Mouse (Mus musculus): ENCODE measurements around the gene Rps15. TPM values are rescaled to one million over a fixed set of nuclear protein-coding genes. Genes with fewer than 3 reads are reported as not detected.
A peak's percentile ranks its signal among the peaks of the same experiment; 100 is the strongest.
"Not testable (repeated sequence)": the region's sequence is repeated elsewhere in the genome, so short reads cannot be mapped to it uniquely, and the experiment has no call there.

Gene Rps15
- polyA plus RNA-seq (2015; fragmentation: Nextera tagmentation; extraction: Ambion mirVana): 908 and 936 TPM in 2 replicates

GRCm38 (mm10) chr10:80292251-80293146, at the start of gene Rps15:
TSS of gene Rps15 (plus strand) at chr10:80292453.
- peak within 1 kb of the TSS; percentile 99 for H3K4me3 ChIP-seq
- H3K27me3 ChIP-seq: peaks cover 10% of the 10 kb centered on the region
- peak within 1 kb of the TSS; percentile 100 for H3K9ac ChIP-seq
- ATAC-seq (ENCODE audit: low FRiP score, low read depth): peak; percentile 84
- under 1% methylated on average over 72 of the region's 72 CpGs for WGBS
- H3K27ac ChIP-seq: peak within 1 kb of the TSS; percentile 95
- peaks cover 39% of the 10 kb centered on the region for H3K36me3 ChIP-seq
- H3K4me1 ChIP-seq: peaks cover 39% of the 10 kb centered on the region
- H3K4me2 ChIP-seq (replicated peaks): peak within 1 kb of the TSS; percentile 99
- H3K9me3 ChIP-seq: no peaks in the 10 kb centered on the region

GRCm38 (mm10) chr10:80242607-80243006, 49.6 kb upstream of the Rps15 start:
- Histone ChIP-seq H3K27ac (no peak overlapping the region), H3K4me3 (no peak overlapping the region), H3K4me1 (peaks cover 4% of the 10 kb centered on the region), H3K36me3 (peaks cover 71% of the 10 kb centered on the region), H3K9me3 (no peaks in the 10 kb centered on the region), H3K27me3 (no peaks in the 10 kb centered on the region), H3K9ac (no peak overlapping the region), H3K4me2 (replicated peaks) (no peak overlapping the region)
- WGBS: 89% methylated on average over 3 of the region's 3 CpGs
- ATAC-seq (ENCODE audit: low FRiP score, low read depth): no peak

- WGBS: 35% methylated on average over 5 of the region's 5 CpGs
- H3K9me3 ChIP-seq: no peaks in the 10 kb centered on the region
- no peaks in the 10 kb centered on the region for H3K27me3 ChIP-seq
- no peak overlapping the region for H3K9ac ChIP-seq
- H3K27ac ChIP-seq: peak overlapping the region; percentile 44; the same call in 1 of the 2 replicates
- peaks cover 12% of the 10 kb centered on the region for H3K4me1 ChIP-seq
- H3K4me2 ChIP-seq (replicated peaks): no peak overlapping the region
- no peak for ATAC-seq (ENCODE audit: low FRiP score, low read depth)
- H3K4me3 ChIP-seq: no peak overlapping the region
- peaks cover 48% of the 10 kb centered on the region for H3K36me3 ChIP-seq
These were observed 47.4 kb upstream of the Rps15 start for GRCm38 (mm10) chr10:80244791-80245399.

GRCm38 (mm10) chr10:80245600-80245999, 46.7 kb upstream of the Rps15 start:
- Histone ChIP-seq H3K9ac (no peak overlapping the region), H3K9me3 (no peaks in the 10 kb centered on the region), H3K36me3 (peaks cover 41% of the 10 kb centered on the region), H3K4me1 (peaks cover 19% of the 10 kb centered on the region), H3K27ac (peak overlapping the region; percentile 44; the same call in 1 of the 2 replicates), H3K27me3 (no peaks in the 10 kb centered on the region), H3K4me3 (no peak overlapping the region), H3K4me2 (replicated peaks) (no peak overlapping the region)
- no peak for ATAC-seq (ENCODE audit: low FRiP score, low read depth)
- WGBS: 4% methylated on average over 4 of the region's 4 CpGs

GRCm38 (mm10) chr10:80247849-80248248, 44.4 kb upstream of the Rps15 start:
- Histone ChIP-seq H3K4me3 (no peak overlapping the region), H3K9ac (no peak overlapping the region), H3K9me3 (no peaks in the 10 kb centered on the region), H3K4me2 (replicated peaks) (peak overlapping the region; percentile 95; the same call in 1 of the 2 replicates), H3K36me3 (peaks cover 28% of the 10 kb centered on the region), H3K27ac (peak overlapping the region; percentile 22; the same call in 1 of the 2 replicates), H3K27me3 (no peaks in the 10 kb centered on the region), H3K4me1 (peaks cover 20% of the 10 kb centered on the region)
- no peak for ATAC-seq (ENCODE audit: low FRiP score, low read depth)
- 54% methylated on average over 6 of the region's 6 CpGs for WGBS

GRCm38 (mm10) chr10:80248437-80248836, 43.8 kb upstream of the Rps15 start:
- not testable (repeated sequence) for H3K9ac ChIP-seq; ATAC-seq (ENCODE audit: low FRiP score, low read depth); H3K9me3 ChIP-seq; H3K27me3 ChIP-seq
- peaks cover 28% of the 10 kb centered on the region for H3K36me3 ChIP-seq
- H3K27ac ChIP-seq: peak overlapping the region; percentile 22; the same call in 1 of the 2 replicates
- WGBS: 44% methylated on average over 3 of the region's 3 CpGs
- peaks cover 20% of the 10 kb centered on the region for H3K4me1 ChIP-seq
- H3K4me3 ChIP-seq: peak overlapping the region; percentile 85
- peak overlapping the region; percentile 95 for H3K4me2 ChIP-seq (replicated peaks)

- peak within 1 kb of the TSS; percentile 85 for H3K27ac ChIP-seq
- WGBS: under 1% methylated on average over 53 of the region's 53 CpGs
- peak; percentile 91 for ATAC-seq (ENCODE audit: low FRiP score, low read depth)
- no peaks in the 10 kb centered on the region for H3K9me3 ChIP-seq
- H3K4me2 ChIP-seq (replicated peaks): peak within 1 kb of the TSS; percentile 95
- no peaks in the 10 kb centered on the region for H3K27me3 ChIP-seq
- peaks cover 28% of the 10 kb centered on the region for H3K36me3 ChIP-seq
- H3K9ac ChIP-seq: peak within 1 kb of the TSS; percentile 86
- peaks cover 20% of the 10 kb centered on the region for H3K4me1 ChIP-seq
- H3K4me3 ChIP-seq: peak within 1 kb of the TSS; percentile 85
These were observed 43.1 kb upstream of the Rps15 start, which contains the start of gene Ndufs7 for GRCm38 (mm10) chr10:80248971-80249640. TSS of gene Ndufs7 (plus strand) at chr10:80249121.

GRCm38 (mm10) chr10:80250059-80250458, 42.2 kb upstream of the Rps15 start:
- peaks cover 20% of the 10 kb centered on the region for H3K4me1 ChIP-seq
- H3K4me2 ChIP-seq (replicated peaks): peak overlapping the region; percentile 95
- ATAC-seq (ENCODE audit: low FRiP score, low read depth): no peak
- peak overlapping the region; percentile 86 for H3K9ac ChIP-seq
- H3K36me3 ChIP-seq: peaks cover 31% of the 10 kb centered on the region
- 34% methylated on average over 2 of the region's 2 CpGs for WGBS
- no peak overlapping the region for H3K27ac ChIP-seq
- peak overlapping the region; percentile 85 for H3K4me3 ChIP-seq
- no peaks in the 10 kb centered on the region for H3K9me3 ChIP-seq
- H3K27me3 ChIP-seq: no peaks in the 10 kb centered on the region

GRCm38 (mm10) chr10:80250573-80250972, 41.7 kb upstream of the Rps15 start:
- Histone ChIP-seq H3K4me1 (peaks cover 16% of the 10 kb centered on the region), H3K4me2 (replicated peaks) (peak overlapping the region; percentile 95), H3K27ac (no peak overlapping the region), H3K9ac (peak overlapping the region; percentile 86; the same call in 1 of the 2 replicates), H3K9me3 (no peaks in the 10 kb centered on the region), H3K27me3 (no peaks in the 10 kb centered on the region), H3K4me3 (peak overlapping the region; percentile 85), H3K36me3 (peaks cover 36% of the 10 kb centered on the region)
- ATAC-seq (ENCODE audit: low FRiP score, low read depth): no peak
- WGBS: 82% methylated on average over 4 of the region's 4 CpGs

GRCm38 (mm10) chr10:80252011-80252410, 40.2 kb upstream of the Rps15 start:
- Histone ChIP-seq H3K4me1 (peaks cover 16% of the 10 kb centered on the region), H3K27me3 (no peaks in the 10 kb centered on the region), H3K36me3 (peaks cover 50% of the 10 kb centered on the region), H3K9me3 (no peaks in the 10 kb centered on the region), H3K4me3 (no peak overlapping the region), H3K9ac (0 out of 2 replicates have a peak overlapping the region, but pooled peaks have one; percentile 15), H3K27ac (no peak overlapping the region), H3K4me2 (replicated peaks) (no peak overlapping the region)
- ATAC-seq (ENCODE audit: low FRiP score, low read depth): no peak

GRCm38 (mm10) chr10:80252493-80253274, 39.6 kb upstream of the Rps15 start:
- no peak overlapping the region for H3K27ac ChIP-seq
- 92% methylated on average over 11 of the region's 11 CpGs for WGBS
- H3K4me1 ChIP-seq: peaks cover 16% of the 10 kb centered on the region
- no peak for ATAC-seq (ENCODE audit: low FRiP score, low read depth)
- H3K36me3 ChIP-seq: peaks cover 55% of the 10 kb centered on the region
- H3K27me3 ChIP-seq: no peaks in the 10 kb centered on the region
- no peak overlapping the region for H3K9ac ChIP-seq
- no peak overlapping the region for H3K4me3 ChIP-seq
- no peak overlapping the region for H3K4me2 ChIP-seq (replicated peaks)
- no peaks in the 10 kb centered on the region for H3K9me3 ChIP-seq
